Mouse (Mus musculus): ENCODE data around the gene Psen2.

Gene Psen2

GRCm38 (mm10) chr1:180274725-180275308 lies 11.6 kb upstream of the Psen2 start:
- DNase-seq (ENCODE audit: low read depth) = peak; percentile 83

- DNase-seq (ENCODE audit: low read depth) = no peak
Measured at GRCm38 (mm10) chr1:180269033-180269432, 5.8 kb upstream of the Psen2 start.

- peak; percentile 96 for DNase-seq (ENCODE audit: low read depth)
Measured at GRCm38 (mm10) chr1:180268249-180269031, 5.2 kb upstream of the Psen2 start.

DNA sequence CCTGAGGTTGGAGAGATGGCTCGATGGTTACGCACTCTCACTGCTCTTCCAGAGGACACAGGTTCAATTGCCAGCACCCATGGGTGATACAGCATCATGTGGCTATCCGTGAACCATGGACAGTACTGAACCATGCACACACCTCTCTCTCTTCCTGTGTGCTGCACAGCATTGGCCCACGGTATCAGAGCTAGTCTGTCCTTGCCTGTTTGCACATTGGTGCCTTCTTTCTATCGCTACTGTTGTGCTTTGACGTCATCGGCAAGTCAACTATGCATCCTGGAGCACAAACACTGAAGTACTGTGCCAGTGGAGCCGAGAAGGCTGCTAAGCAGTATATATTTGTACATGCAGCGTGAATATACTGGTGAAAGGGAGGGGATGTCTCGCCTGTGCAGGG lies 3.9 kb upstream of the Psen2 start:
- DNase-seq (ENCODE audit: low read depth) = no peak

DNA sequence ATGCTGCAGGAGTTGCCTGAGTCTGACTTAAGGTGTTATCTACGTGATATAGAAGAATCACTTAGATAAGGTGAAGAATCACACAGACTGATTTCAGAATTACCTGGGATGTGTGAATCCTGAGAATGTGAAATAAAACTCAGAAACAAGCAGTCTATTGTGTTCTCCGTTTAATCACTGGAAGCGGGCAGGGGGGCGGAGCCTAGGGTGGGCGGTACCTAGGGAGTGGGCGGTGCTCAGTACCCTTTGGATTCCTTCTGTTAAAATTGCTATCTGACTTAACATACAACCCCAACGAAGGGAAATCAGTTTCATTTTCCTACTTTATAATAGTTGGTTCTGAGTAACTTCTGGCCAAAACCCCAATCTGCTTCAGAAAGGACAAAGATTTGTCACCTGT lies 2.2 kb upstream of the Psen2 start:
- DNase-seq (ENCODE audit: low read depth) = peak; percentile 48

GRCm38 (mm10) chr1:180264851-180265250 lies 1.6 kb upstream of the Psen2 start:
- DNase-seq (ENCODE audit: low read depth) = no peak

- DNase-seq (ENCODE audit: low read depth) = no peak
Measured at GRCm38 (mm10) chr1:180264389-180264788, 1.2 kb upstream of the Psen2 start.

DNA sequence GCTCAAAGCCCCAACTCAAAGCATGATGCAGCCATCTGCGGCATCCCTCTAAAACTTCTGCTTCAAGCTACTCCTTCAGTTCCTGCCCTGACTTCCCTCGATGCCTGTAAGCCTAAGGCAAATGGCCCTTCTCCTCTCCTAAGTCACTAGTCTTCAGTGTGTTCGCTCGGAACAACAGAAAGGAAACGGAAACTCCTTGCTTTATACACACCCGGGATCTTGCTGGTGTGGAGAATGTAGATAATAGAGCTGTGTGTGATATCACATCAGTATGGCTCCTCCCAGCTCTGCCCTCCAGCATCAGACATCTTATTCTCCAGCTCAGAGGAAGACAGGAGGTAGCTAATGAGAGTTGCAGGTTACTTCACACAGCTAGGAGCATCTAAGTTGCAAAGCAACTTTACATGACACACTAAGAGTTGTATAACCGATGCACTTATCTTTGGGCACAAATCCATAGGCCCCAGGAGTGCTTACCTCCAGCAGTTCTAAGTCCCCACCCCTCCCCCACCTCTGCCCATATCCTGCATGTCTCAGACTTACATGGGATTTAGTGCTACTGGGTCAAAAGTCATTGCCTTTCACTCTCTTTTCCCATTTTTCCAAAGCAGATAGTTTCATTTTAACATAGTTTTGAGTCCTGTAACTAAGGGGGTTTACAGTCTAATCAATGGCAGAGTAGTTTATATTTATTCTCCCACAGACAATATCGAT lies 1.2 kb downstream of the Psen2 start:
- no peak for DNase-seq (ENCODE audit: low read depth)

- no peak for DNase-seq (ENCODE audit: low read depth)
Measured at GRCm38 (mm10) chr1:180261415-180261814, 1.8 kb downstream of the Psen2 start.

GRCm38 (mm10) chr1:180260886-180261285 lies 2.4 kb downstream of the Psen2 start:
- no peak for DNase-seq (ENCODE audit: low read depth)

DNA sequence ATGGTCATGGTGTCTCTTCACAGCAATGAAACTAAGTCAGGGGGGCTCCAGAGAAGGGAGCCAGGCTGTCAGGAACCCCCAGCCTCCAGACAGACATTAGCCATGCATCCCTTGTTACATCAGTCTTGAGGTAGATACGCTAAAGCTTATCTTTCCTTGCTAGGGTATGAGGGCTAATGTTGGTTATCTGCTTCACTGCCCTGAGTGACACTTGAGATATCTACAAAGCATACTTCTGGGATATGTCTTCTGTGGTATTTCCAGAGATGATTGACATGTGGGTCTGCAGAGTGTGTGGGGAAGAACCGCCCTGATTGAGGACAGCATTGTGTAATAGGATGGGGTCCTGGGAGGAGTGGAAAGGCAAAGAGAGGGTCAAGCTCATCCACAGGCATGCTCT lies 3.5 kb downstream of the Psen2 start:
- DNase-seq (ENCODE audit: low read depth) = no peak

- DNase-seq (ENCODE audit: low read depth) = no peak
Measured at GRCm38 (mm10) chr1:180257446-180257845, 5.8 kb downstream of the Psen2 start.

GRCm38 (mm10) chr1:180256866-180257265 lies 6.4 kb downstream of the Psen2 start:
- no peak for DNase-seq (ENCODE audit: low read depth)

DNA sequence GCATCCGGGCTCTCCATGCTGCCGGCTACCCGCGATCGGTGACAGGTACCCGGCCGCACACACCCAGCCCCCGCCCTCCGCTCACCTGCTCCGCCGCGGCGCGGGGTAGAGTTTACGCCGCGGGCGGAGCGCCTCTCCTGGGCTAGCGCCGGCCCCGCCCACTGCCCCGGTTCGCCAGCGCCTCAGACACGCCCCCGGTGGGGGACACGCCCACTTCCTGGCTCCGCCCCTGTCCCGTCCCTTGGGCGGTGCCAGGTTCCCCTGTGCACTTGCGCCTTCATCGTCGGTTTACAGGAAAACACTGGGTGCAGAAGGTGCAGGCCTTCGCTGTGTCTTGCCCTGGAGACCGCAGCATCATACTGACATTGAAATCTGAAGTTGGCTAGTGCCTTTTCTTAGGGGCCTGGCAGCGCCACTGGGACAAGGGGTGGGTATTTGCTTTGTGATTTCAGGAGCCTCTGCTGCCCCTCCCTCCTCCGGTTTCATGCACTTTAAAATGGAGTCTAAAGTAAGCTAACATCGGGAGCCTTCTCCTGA lies 7.0 kb downstream of the Psen2 start:
- peak; percentile 98 for DNase-seq (ENCODE audit: low read depth)

- DNase-seq (ENCODE audit: low read depth) = peak; percentile 66
Measured at GRCm38 (mm10) chr1:180255294-180256117, 7.7 kb downstream of the Psen2 start.

- no peak for DNase-seq (ENCODE audit: low read depth)
Measured at GRCm38 (mm10) chr1:180254316-180254715, 8.9 kb downstream of the Psen2 start.

- no peak for DNase-seq (ENCODE audit: low read depth)
Measured at GRCm38 (mm10) chr1:180252656-180253190, 10.5 kb downstream of the Psen2 start.

DNA sequence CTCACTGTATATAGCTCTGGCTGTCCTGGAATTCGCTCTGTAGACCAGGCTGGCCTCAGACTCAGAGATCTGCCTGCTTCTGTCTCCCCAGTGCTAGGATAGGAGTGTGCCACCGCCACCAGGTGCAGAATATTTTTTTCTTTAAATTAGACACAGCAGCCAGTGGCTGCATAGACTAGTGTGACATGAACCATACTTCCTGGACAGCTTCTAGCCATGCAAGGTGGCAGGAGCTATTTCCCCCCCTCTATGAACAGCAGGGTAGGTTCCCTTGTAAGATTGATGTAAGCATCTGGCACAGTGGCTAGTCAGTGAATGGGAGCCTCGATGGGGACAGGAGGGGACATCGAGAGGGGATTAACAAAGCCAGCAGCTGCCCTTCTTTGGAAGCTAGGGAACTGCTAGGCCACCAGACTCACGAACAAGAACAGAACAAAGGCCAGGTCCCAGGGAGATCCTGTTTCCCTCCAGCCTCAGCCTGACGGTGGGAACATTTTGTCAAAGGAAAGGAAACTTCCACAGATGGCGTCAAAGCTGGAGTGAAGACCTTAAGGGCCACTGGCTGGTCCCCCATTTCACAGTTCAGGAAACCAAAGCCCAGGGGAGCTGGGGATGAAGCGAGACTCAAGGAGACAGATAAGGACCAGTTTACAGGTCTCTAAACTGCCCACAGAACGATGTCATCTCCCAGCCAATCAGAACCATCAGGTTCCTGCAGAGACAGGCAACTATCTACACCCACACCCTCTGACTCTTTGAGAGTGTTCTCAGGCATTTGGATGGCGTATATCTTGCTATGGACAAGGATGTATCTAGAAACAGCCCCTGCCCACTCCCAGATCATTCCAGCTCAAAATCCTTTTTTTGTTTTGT lies 11.8 kb downstream of the Psen2 start:
- DNase-seq (ENCODE audit: low read depth) = no peak

DNA sequence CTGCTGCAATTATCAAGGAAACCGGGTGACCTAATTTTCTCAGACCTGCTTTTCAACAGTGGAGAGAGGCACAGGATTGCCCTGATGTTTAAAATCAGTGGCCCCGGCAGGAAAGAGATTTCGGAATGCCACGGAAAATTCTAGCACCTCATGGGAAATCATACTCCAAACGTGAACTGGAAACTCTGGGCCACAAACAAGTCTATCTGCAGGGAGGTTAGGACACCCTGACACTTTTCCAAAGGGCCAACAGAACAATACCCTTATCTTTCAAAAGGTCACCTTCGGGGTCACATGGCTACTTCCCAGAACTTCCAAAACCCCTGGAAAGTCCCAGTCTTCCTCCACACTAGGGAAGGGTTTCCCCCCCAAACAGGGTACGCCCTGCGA lies 12.8 kb downstream of the Psen2 start:
- no peak for DNase-seq (ENCODE audit: low read depth)

- peak; percentile 91 for DNase-seq (ENCODE audit: low read depth)
Measured at GRCm38 (mm10) chr1:180249666-180250440, 13.4 kb downstream of the Psen2 start.
